Mouse (Mus musculus) stomach, embryonic 15.5 days (tissue): ENCODE data around the gene Rpl39. TPM values are rescaled to one million over a fixed set of nuclear protein-coding genes. Genes with fewer than 3 reads are reported as not detected.

Experiments used
- ATAC-seq: fragments of 200-750 bp; cut with Nextera tagmentation; 2 replicates; pipeline ENCODE4 v1.8.0; 2017; ENCODE audit warnings: low read depth, moderate number of reproducible peaks, moderate TSS enrichment; ENCODE audit not compliant: insufficient read depth, low FRiP score
- H3K27ac ChIP-seq: fragments of 300-500 bp; sonication (generic); 2 replicates; pipeline ENCODE4 v1.5.1; 2015; ENCODE audit warnings: mild to moderate bottlenecking, inconsistent platforms
- H3K27me3 ChIP-seq: fragments of 300-500 bp; sonication (generic); replicated peaks from 2 replicates; pipeline ENCODE4 v1.6.1; 2015; ENCODE audit warnings: inconsistent platforms
- H3K36me3 ChIP-seq: fragments of 300-500 bp; sonication (generic); 2 replicates; pipeline ENCODE4 v1.6.1; 2015; ENCODE audit warnings: inconsistent platforms
- H3K4me1 ChIP-seq: fragments of 300-500 bp; sonication (generic); 2 replicates; pipeline ENCODE4 v1.6.1; 2015; ENCODE audit warnings: inconsistent platforms
- H3K4me2 ChIP-seq: fragments of 300-500 bp; sonication (generic); 2 replicates; pipeline ENCODE4 v1.6.1; 2015; ENCODE audit warnings: mild to moderate bottlenecking, inconsistent platforms
- H3K4me3 ChIP-seq: fragments of 300-500 bp; sonication (generic); replicated peaks from 2 replicates; pipeline ENCODE4 v1.5.1; 2015; ENCODE audit warnings: inconsistent platforms
- H3K9ac ChIP-seq: fragments of 300-500 bp; sonication (generic); 2 replicates; pipeline ENCODE4 v1.6.1; 2015; ENCODE audit warnings: inconsistent platforms
- H3K9me3 ChIP-seq: fragments of 300-500 bp; sonication (generic); 2 replicates; pipeline ENCODE4 v1.6.1; 2016; ENCODE audit warnings: inconsistent platforms
- WGBS: fragments of 180-500 bp; shearing (Covaris S2); methylation state at CpG from one replicate; pipeline ENCODE4 v1.1.7; 2015; 5-methylcytosine and 5-hydroxymethylcytosine counted together
- polyA plus RNA-seq: library from polyadenylated mRNA; unstranded; fragments of >200 nt; fragmentation: Nextera tagmentation; extraction: Ambion mirVana; gene quantifications from 2 replicates; pipeline ENCODE4 v1.2.1, GENCODE M21; 2015

Rpl39 gene
- polyA plus RNA-seq, 1 experiment from 2014 or later, result 550 TPM

- H3K4me3 ChIP-seq, result peak overlapping the region; percentile 33
- ATAC-seq, result no peak
- 22% methylated on average over 62 of the region's 70 CpGs for WGBS
- peaks cover 8% of the 10 kb centered on the region for H3K27me3 ChIP-seq
- no peaks in the 10 kb centered on the region for H3K9me3 ChIP-seq
- peak overlapping the region; percentile 76 for H3K4me2 ChIP-seq
- H3K4me1 ChIP-seq, result 0 out of 2 replicates have a peak, but pooled peaks cover 7% of the 10 kb centered on the region
- H3K9ac ChIP-seq, result no peak overlapping the region
- no peak overlapping the region for H3K27ac ChIP-seq
- H3K36me3 ChIP-seq, result no peaks in the 10 kb centered on the region
These were observed 36.0 kb downstream of the Rpl39 start for GRCm38 (mm10) chrX:37048890-37049823.

- 20% methylated on average over 38 of the region's 38 CpGs for WGBS
- no peaks in the 10 kb centered on the region for H3K36me3 ChIP-seq
- peak within 1 kb of the TSS; percentile 33 for H3K4me3 ChIP-seq
- H3K9ac ChIP-seq, result no peak within 1 kb of the TSS
- ATAC-seq, result no peak
- H3K9me3 ChIP-seq, result no peaks in the 10 kb centered on the region
- peaks cover 8% of the 10 kb centered on the region for H3K27me3 ChIP-seq
- H3K27ac ChIP-seq, result no peak within 1 kb of the TSS
- peak within 1 kb of the TSS; percentile 76 for H3K4me2 ChIP-seq
- H3K4me1 ChIP-seq, result 0 out of 2 replicates have a peak, but pooled peaks cover 7% of the 10 kb centered on the region
These were observed 36.9 kb downstream of the Rpl39 start, which contains the start of gene Sowahd for GRCm38 (mm10) chrX:37048066-37048889. TSS of gene Sowahd (plus strand) at chrX:37048845.

- Histone ChIP-seq H3K9ac (no peak overlapping the region), H3K36me3 (no peaks in the 10 kb centered on the region), H3K27ac (no peak overlapping the region), H3K4me3 (no peak overlapping the region), H3K9me3 (no peaks in the 10 kb centered on the region), H3K27me3 (no peaks in the 10 kb centered on the region), H3K4me1 (no peaks in the 10 kb centered on the region), H3K4me2 (no peak overlapping the region)
- ATAC-seq, result no peak
- WGBS, result 19% methylated on average over 9 of the region's 9 CpGs
These were observed 42.5 kb downstream of the Rpl39 start for GRCm38 (mm10) chrX:37042726-37043125.

Other genes with a start within 250 kb of the Rpl39 start
- 114 and 115 TPM in 2 replicates for gene Ube2a, start 211.5 kb downstream of the Rpl39 start, polyA plus RNA-seq
- gene C330007P06Rik, start 211.3 kb downstream of the Rpl39 start, polyA plus RNA-seq, result 26.9 and 28.4 TPM in 2 replicates
- 1.6 and 1.9 TPM in 2 replicates for gene Nkrf, start 182.5 kb downstream of the Rpl39 start, polyA plus RNA-seq
- gene Sept6, start 93.6 kb downstream of the Rpl39 start, polyA plus RNA-seq, result 15.9 and 16.2 TPM in 2 replicates
- 0.10 and 0.17 TPM in 2 replicates for gene Sowahd, start 36.6 kb downstream of the Rpl39 start, polyA plus RNA-seq
- 22.3 and 23.6 TPM in 2 replicates for gene Upf3b, start 24.9 kb upstream of the Rpl39 start, polyA plus RNA-seq
- gene Nkap, start 41.4 kb upstream of the Rpl39 start, polyA plus RNA-seq, result 14.1 and 14.6 TPM in 2 replicates
- 0.06 TPM in 1 of 2 replicates, not detected in the other for gene Akap14, start 83.4 kb upstream of the Rpl39 start, polyA plus RNA-seq
- 383 and 411 TPM in 2 replicates for gene Ndufa1, start 105.8 kb upstream of the Rpl39 start, polyA plus RNA-seq
- 10.2 TPM in 2 replicates for gene Rnf113a1, start 105.8 kb upstream of the Rpl39 start, polyA plus RNA-seq
- not detected in 2 replicates for gene Gm9, start 125.6 kb upstream of the Rpl39 start, polyA plus RNA-seq
- not detected in 2 replicates for gene Rhox1, start 136.9 kb upstream of the Rpl39 start, polyA plus RNA-seq
- not detected in 2 replicates for gene Rhox2a, start 159.6 kb upstream of the Rpl39 start, polyA plus RNA-seq
- gene Rhox3a, start 164.5 kb upstream of the Rpl39 start, polyA plus RNA-seq, result not detected in 2 replicates
- not detected in 2 replicates for gene Rhox4a, start 179.9 kb upstream of the Rpl39 start, polyA plus RNA-seq